Mouse (Mus musculus) intestine, embryonic 15.5 days (tissue): ENCODE measurements around the gene Tef. TPM values are rescaled to one million over a fixed set of nuclear protein-coding genes. Genes with fewer than 3 reads are reported as not detected.

Source experiments
- ATAC-seq: fragments of 200-750 bp; cut with Nextera tagmentation; 2 replicates; pipeline ENCODE4 v1.8.0; 2017; ENCODE audit warnings: moderate TSS enrichment, moderate library complexity
- H3K27ac ChIP-seq: fragments of 300-500 bp; sonication (generic); 2 replicates; pipeline ENCODE4 v1.5.1; 2015; ENCODE audit warnings: mild to moderate bottlenecking, inconsistent platforms
- H3K27me3 ChIP-seq: fragments of 300-500 bp; sonication (generic); replicated peaks from 2 replicates; pipeline ENCODE4 v1.6.1; 2015; ENCODE audit warnings: inconsistent platforms
- H3K36me3 ChIP-seq: fragments of 300-500 bp; sonication (generic); 2 replicates; pipeline ENCODE4 v1.6.1; 2015; ENCODE audit warnings: inconsistent platforms
- H3K4me1 ChIP-seq: fragments of 300-500 bp; sonication (generic); replicated peaks from 2 replicates; pipeline ENCODE4 v1.6.1; 2015; ENCODE audit warnings: inconsistent platforms
- H3K4me2 ChIP-seq: fragments of 300-500 bp; sonication (generic); replicated peaks from 2 replicates; pipeline ENCODE4 v1.6.1; 2015; ENCODE audit warnings: mild to moderate bottlenecking, inconsistent platforms
- H3K4me3 ChIP-seq: fragments of 300-500 bp; sonication (generic); replicated peaks from 2 replicates; pipeline ENCODE4 v1.5.1; 2015; ENCODE audit warnings: inconsistent platforms
- H3K9ac ChIP-seq: fragments of 300-500 bp; sonication (generic); 2 replicates; pipeline ENCODE4 v1.6.1; 2015; ENCODE audit warnings: inconsistent platforms
- H3K9me3 ChIP-seq: fragments of 300-500 bp; sonication (generic); 2 replicates; pipeline ENCODE4 v1.6.1; 2016; ENCODE audit warnings: inconsistent platforms
- WGBS: fragments of 180-500 bp; shearing (Covaris S2); methylation state at CpG from one replicate; pipeline ENCODE4 v1.1.7; 2015; 5-methylcytosine and 5-hydroxymethylcytosine counted together
- polyA plus RNA-seq: library from polyadenylated mRNA; unstranded; fragments of >200 nt; fragmentation: Nextera tagmentation; extraction: Ambion mirVana; gene quantifications from 2 replicates; pipeline ENCODE4 v1.2.1, GENCODE M21; 2015

Gene Tef
- polyA plus RNA-seq, 1 experiment from 2014 or later, result 17.7 TPM

DNA sequence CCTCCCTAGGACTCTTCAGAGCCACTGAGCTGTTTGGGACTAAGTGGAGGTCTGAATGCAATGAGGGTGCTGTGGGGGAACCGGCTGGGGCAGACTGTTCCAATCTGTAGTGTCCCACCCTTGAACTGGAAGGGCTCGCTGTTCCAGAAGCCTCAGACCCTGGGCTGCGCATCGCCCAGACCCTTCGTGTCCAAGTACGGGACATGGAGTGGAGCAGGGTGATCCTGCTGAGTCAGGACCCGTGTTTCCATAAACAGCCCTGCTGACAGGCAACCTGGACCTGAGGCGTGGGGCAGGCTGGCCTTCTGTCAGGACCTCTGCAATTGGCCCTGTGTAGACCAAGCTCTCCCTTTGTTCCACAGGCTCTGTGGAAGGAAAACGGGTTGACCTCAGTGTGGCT is 44.5 kb downstream of the Tef start:
- Histone ChIP-seq H3K27me3 (no peaks in the 10 kb centered on the region), H3K27ac (no peak overlapping the region), H3K4me2 (no peak overlapping the region), H3K36me3 (peaks cover 24% of the 10 kb centered on the region), H3K4me3 (no peak overlapping the region), H3K4me1 (no peaks in the 10 kb centered on the region; the same call in 1 of the 2 replicates), H3K9me3 (no peaks in the 10 kb centered on the region), H3K9ac (no peak overlapping the region)
- WGBS, result 86% methylated on average over 9 of the region's 9 CpGs
- no peak for ATAC-seq

DNA sequence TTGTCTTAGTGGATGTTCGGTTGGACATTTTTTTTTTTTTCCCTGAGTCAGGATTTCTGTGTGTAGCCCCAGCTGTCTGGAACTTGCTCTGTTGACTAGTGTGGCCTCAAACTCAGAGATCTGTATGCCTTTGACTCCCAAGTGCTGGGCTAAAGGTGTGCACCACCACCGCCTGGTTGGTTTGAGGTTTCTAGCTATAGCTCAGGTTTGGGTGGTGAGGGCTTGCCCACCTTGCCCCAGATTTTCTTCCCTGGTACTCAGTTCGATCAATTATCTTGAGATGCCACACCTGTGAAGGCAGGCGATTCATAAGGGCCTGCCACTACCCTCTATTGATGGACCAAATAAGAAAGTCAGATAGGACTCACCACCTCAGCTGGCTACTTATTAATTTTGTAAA is 44.9 kb downstream of the Tef start:
- 86% methylated on average over 4 of the region's 4 CpGs for WGBS
- Histone ChIP-seq H3K27me3 (no peaks in the 10 kb centered on the region), H3K9me3 (no peaks in the 10 kb centered on the region), H3K36me3 (peaks cover 28% of the 10 kb centered on the region), H3K27ac (no peak overlapping the region), H3K4me2 (no peak overlapping the region), H3K9ac (no peak overlapping the region), H3K4me3 (no peak overlapping the region), H3K4me1 (no peaks in the 10 kb centered on the region; the same call in 1 of the 2 replicates)
- no peak for ATAC-seq

DNA sequence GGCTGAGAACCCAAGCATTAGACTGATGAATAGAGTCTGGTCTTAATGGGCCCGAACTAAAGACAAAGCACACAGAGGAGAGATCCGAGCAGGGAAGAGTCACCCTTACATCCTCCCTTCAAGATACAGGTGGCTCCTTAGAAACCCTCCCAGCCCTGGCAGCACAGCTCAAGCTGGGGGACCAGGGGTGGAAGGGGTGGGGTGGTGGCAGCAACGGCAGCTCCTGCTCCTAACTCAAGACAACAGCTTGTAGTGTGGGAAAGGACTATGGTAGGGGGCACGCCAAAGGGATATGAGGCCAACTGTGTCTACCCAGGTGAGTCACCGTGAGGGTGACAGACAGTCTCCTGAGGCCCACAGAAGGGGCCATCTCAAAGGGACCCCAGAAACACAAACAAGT is 45.6 kb downstream of the Tef start:
- ATAC-seq, result no peak
- 83% methylated on average over 5 of the region's 5 CpGs for WGBS
- H3K9ac ChIP-seq, result no peak overlapping the region
- H3K4me1 ChIP-seq, result no peaks in the 10 kb centered on the region; the same call in 1 of the 2 replicates
- H3K4me2 ChIP-seq, result no peak overlapping the region
- H3K4me3 ChIP-seq, result no peak overlapping the region
- no peak overlapping the region for H3K27ac ChIP-seq
- H3K27me3 ChIP-seq, result no peaks in the 10 kb centered on the region
- H3K36me3 ChIP-seq, result peaks cover 32% of the 10 kb centered on the region
- H3K9me3 ChIP-seq, result no peaks in the 10 kb centered on the region

DNA sequence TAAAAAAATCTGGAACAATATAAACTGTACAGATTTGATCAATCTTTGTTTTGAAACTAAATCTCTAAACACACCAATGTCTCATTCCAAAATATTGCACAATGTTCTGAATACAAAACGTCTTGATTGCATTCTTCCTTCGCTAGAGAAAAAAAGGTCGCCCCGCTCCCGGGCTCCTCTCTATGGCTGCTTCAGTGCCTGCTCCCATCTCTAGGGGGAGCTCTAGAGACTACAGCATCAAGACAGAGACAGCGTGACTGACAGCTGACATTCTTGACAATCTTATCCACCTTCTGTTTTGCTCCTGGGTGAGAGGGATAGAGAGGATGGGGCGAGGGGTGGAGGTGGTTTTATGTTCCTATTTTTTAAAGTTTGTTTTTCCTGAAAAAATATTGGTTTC is 46.1 kb downstream of the Tef start:
- Histone ChIP-seq H3K9ac (no peak overlapping the region), H3K27ac (no peak overlapping the region), H3K4me3 (no peak overlapping the region), H3K4me1 (no peaks in the 10 kb centered on the region; the same call in 1 of the 2 replicates), H3K27me3 (no peaks in the 10 kb centered on the region), H3K9me3 (no peaks in the 10 kb centered on the region), H3K36me3 (peaks cover 32% of the 10 kb centered on the region), H3K4me2 (no peak overlapping the region)
- no peak for ATAC-seq
- 43% methylated on average over 7 of the region's 7 CpGs for WGBS

DNA sequence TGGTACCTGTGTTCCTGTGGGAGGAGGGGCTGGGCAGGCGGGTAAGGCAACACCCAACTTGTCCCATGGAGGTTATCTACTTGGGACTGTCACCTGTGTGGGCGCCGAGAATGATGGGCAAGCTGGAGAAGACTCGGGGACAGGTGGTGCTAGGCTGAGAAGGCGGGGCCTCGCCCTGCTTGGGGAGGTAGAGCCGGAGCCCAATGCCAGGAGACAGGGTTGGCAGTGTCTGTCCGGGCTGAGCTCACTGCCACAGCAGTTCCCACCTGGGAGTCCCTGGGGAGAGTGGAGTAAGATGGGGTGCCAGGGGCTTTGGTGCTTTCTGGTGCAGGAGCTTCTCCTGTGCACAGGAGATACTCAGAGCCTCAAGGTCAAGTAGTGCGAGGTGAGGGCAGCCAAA is 46.9 kb downstream of the Tef start:
- H3K27me3 ChIP-seq, result no peaks in the 10 kb centered on the region
- H3K36me3 ChIP-seq, result peaks cover 38% of the 10 kb centered on the region
- H3K4me2 ChIP-seq, result no peak overlapping the region
- ATAC-seq, result no peak
- 83% methylated on average over 9 of the region's 9 CpGs for WGBS
- H3K9me3 ChIP-seq, result no peaks in the 10 kb centered on the region
- H3K9ac ChIP-seq, result no peak overlapping the region
- H3K4me1 ChIP-seq, result peaks cover 4% of the 10 kb centered on the region; the same call in 1 of the 2 replicates
- no peak overlapping the region for H3K4me3 ChIP-seq
- no peak overlapping the region for H3K27ac ChIP-seq

DNA sequence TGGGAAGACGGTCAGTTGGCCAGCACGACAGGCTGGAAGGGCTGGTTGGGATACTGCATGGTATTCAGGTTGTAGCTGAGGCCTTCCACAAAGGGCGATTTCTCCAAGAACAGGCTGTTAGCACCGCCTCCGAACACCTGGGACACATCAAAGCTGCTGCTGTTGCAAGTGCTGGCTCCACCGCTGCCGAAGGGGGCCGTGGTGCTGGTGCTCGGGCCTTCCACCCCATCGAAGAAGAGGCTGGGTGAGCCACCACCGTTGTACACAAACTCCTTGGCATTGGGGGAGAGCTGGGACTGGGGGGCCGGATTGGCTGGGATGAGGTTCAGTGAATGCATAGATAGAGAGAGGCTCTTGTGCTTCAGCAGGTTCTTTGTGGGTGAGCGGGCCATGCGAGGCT is 48.5 kb downstream of the Tef start:
- no peak overlapping the region for H3K27ac ChIP-seq
- no peaks in the 10 kb centered on the region for H3K27me3 ChIP-seq
- no peaks in the 10 kb centered on the region for H3K9me3 ChIP-seq
- 77% methylated on average over 14 of the region's 14 CpGs for WGBS
- peaks cover 38% of the 10 kb centered on the region for H3K36me3 ChIP-seq
- peaks cover 9% of the 10 kb centered on the region; the same call in 1 of the 2 replicates for H3K4me1 ChIP-seq
- no peak overlapping the region for H3K4me2 ChIP-seq
- no peak overlapping the region for H3K4me3 ChIP-seq
- no peak for ATAC-seq
- no peak overlapping the region for H3K9ac ChIP-seq

DNA sequence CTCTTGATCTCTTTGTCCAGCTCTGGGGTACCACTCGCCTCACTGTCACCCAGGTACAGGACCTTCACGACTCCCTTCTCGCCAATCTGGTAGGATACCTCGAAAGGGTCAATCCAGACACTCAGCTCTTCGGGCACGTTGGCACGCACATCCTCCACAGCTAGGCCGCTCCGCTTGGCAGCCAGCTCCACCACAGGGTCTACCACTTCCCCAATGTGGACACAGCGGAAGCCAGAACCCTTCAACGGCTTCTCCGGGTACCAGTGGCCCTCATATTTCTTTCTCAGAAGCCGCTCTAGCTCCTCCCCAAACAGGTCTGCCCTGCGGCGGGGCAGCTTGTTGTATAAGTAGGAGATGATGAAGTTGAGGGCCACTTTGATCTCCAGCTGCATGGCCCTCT is 49.2 kb downstream of the Tef start:
- no peak overlapping the region for H3K27ac ChIP-seq
- ATAC-seq, result no peak
- H3K27me3 ChIP-seq, result no peaks in the 10 kb centered on the region
- no peak overlapping the region for H3K4me3 ChIP-seq
- no peak overlapping the region for H3K4me2 ChIP-seq
- H3K36me3 ChIP-seq, result peaks cover 38% of the 10 kb centered on the region
- H3K9me3 ChIP-seq, result no peaks in the 10 kb centered on the region
- no peak overlapping the region for H3K9ac ChIP-seq
- H3K4me1 ChIP-seq, result peaks cover 11% of the 10 kb centered on the region; the same call in 1 of the 2 replicates
- WGBS, result 94% methylated on average over 15 of the region's 15 CpGs

DNA sequence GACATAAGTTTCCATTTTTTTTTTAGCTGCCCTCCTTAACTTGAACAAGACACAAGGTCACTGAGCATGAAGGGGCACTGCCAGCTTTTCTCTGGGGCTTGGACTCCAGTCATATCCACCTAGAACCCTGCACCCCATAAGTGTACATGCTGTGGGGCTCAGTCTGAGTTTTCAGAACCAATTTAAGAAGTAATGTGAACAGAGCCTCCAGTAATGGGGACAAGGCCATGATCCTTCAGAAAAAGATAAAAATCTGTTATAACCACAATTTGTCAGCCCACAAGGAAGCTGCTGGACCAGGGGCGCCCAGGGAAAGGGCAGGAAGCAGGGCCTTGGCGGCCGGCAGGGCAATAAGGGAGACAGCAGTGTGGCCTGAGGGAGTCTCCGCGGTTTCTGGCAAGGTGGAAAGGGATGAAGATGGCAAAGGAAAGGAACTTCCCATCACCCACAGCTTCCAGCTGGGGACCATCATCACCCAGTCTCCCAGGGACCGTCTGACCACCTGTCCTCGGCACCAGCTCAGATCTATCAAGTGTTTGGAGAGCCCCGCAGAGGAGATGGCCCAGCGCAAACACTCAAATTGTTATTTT is 50.3 kb downstream of the Tef start:
- WGBS, result 80% methylated on average over 9 of the region's 9 CpGs
- H3K36me3 ChIP-seq, result peaks cover 38% of the 10 kb centered on the region

DNA sequence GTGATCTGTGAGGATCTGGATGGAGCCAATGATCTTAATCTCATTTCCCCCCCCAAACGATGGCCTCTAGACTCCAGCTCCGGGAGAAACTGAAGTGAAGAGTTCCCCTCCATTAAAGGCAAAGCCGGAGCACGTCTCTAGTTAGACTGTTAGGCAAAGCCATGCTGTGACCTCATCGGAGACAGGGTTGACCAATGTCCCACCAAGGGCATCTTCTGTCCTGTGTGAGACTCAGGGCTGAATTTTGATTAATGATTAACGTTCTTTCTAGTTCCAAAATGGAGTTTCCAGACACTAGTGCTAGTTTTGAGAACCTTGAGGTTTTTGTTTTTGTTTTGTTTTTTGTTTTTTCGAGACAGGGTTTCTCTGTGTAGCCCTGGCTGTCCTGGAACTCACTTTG is 50.9 kb downstream of the Tef start:
- Histone ChIP-seq H3K27ac (no peak overlapping the region), H3K36me3 (peaks cover 38% of the 10 kb centered on the region), H3K9me3 (no peaks in the 10 kb centered on the region), H3K4me1 (peaks cover 11% of the 10 kb centered on the region; the same call in 1 of the 2 replicates), H3K27me3 (no peaks in the 10 kb centered on the region), H3K9ac (no peak overlapping the region), H3K4me3 (no peak overlapping the region), H3K4me2 (no peak overlapping the region)
- WGBS, result 77% methylated on average over 7 of the region's 7 CpGs
- ATAC-seq, result no peak

More for the DNA sequence above, 50.3 kb downstream of the Tef start:
- Histone ChIP-seq H3K4me1 (peaks cover 11% of the 10 kb centered on the region; the same call in 1 of the 2 replicates), H3K4me2 (no peak overlapping the region), H3K9me3 (no peaks in the 10 kb centered on the region), H3K27ac (no peak overlapping the region), H3K4me3 (no peak overlapping the region), H3K9ac (no peak overlapping the region), H3K27me3 (no peaks in the 10 kb centered on the region)
- no peak for ATAC-seq

DNA sequence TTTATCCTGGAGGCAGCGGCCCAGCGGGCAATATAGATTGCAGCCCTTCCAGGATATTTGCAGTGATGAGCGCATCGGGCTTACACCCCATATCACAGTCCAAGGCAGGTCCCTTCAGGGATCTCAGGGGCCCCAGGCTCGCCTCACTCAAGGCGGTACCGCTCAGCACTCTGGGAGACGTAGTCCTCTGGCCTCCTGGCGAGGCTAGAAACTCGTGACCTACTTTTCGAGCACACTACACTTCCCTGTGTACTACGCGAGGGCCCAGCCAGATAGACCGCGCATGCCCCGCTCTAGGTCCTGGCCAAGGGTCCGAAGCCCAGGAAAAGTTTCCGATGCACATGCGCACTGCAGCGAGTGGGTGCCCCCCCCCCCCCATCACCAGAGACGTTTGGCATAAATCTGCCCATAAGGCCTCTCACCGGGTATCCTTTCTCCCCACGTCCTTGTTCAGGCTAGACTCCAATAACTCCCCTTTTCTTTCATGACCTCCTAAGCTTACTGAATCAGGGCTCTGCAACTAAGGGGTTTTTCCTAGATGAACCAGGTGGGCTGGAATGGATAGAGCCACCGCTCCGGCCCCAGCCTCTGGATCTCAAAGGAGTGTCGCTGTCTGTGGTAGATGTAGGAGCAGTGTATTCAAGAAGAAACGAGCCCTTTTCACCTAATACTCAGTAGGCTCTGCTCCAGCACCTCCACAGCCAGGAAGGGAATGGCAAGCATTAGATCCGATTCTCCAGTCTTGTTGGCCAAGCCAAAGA is 54.0 kb downstream of the Tef start:
- no peaks in the 10 kb centered on the region for H3K9me3 ChIP-seq
- peaks cover 19% of the 10 kb centered on the region for H3K36me3 ChIP-seq
- H3K27me3 ChIP-seq, result no peaks in the 10 kb centered on the region
- peak overlapping the region; percentile 86 for H3K4me2 ChIP-seq
- H3K4me3 ChIP-seq, result peak overlapping the region; percentile 91
- under 1% methylated on average over 28 of the region's 28 CpGs for WGBS
- H3K4me1 ChIP-seq, result peaks cover 16% of the 10 kb centered on the region; the same call in 1 of the 2 replicates
- peak overlapping the region; percentile 88 for H3K27ac ChIP-seq
- ATAC-seq, result peak; percentile 92
- H3K9ac ChIP-seq, result peak overlapping the region; percentile 92

DNA sequence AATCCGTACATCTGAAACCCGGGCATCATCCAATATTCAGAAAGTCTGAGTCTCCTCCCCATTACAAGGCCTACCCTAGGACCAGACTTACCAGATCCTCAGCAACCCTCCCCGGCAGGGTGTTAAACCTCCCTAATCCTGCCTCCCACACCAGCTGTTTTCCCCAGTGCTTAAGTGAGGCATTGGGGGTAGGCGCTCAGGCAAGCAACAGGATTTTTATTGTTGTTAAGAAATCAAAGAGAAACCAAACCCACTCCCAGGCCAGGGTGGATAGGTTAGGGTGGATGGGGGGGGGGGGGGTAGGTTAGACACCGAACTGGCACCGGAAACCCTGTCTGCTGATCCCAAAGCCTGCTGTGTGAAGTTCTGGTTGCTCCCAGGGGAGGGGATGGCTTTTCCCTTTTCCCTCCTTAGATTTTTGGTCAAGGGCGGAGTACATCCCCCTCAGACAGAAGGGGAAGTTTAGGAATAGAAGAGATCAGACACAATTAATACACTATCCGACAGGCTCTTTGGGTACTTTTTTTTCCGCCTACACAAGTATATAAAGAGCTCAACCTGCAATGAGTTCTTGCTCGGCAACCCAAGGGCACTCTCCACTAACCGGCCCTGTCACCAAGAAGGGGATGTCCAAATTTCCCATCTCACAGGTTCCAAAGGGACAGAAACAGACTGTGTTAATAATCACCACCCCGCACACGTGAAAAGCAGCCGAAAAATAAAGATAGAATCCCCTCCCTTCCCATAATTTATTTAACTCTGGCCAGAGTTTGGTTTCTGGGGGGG is 54.9 kb downstream of the Tef start:
- WGBS, result 1% methylated on average over 14 of the region's 14 CpGs
- no peak for ATAC-seq
- H3K4me3 ChIP-seq, result peak overlapping the region; percentile 91

DNA sequence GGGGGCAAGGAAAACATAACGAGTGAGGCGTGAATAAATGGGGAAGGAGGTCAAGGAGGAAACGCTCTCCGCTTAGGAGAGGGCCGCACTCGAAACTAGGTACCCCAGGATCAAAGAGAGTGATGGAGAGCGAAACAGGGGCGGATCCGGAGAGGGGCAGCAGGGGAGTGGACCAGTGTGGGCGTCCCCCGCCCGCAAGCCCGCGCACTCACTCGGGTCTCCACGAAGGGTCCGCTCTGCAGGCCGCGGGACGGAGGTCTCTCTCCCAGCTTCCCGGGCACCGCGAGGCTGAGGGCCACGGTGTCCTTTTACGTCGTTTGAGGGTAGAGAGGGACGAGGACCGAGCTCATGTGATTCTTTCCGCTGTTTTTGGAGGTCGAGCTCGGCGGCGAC is 55.5 kb downstream of the Tef start:
- Histone ChIP-seq H3K4me2 (peak overlapping the region; percentile 86), H3K4me3 (peak overlapping the region; percentile 91), H3K9ac (peak overlapping the region; percentile 92), H3K27me3 (no peaks in the 10 kb centered on the region), H3K9me3 (no peaks in the 10 kb centered on the region), H3K4me1 (peaks cover 16% of the 10 kb centered on the region; the same call in 1 of the 2 replicates), H3K36me3 (peaks cover 5% of the 10 kb centered on the region; the same call in 1 of the 2 replicates), H3K27ac (peak overlapping the region; percentile 88)
- no peak for ATAC-seq
- whole genome bisulfite sequencing, result under 1% methylated on average over 33 of the region's 33 CpGs

More for the DNA sequence above, 54.9 kb downstream of the Tef start:
- Histone ChIP-seq H3K4me1 (peaks cover 16% of the 10 kb centered on the region; the same call in 1 of the 2 replicates), H3K4me2 (peak overlapping the region; percentile 86), H3K27ac (peak overlapping the region; percentile 88), H3K36me3 (peaks cover 10% of the 10 kb centered on the region), H3K9ac (peak overlapping the region; percentile 92), H3K27me3 (no peaks in the 10 kb centered on the region), H3K9me3 (no peaks in the 10 kb centered on the region)
